Mouse (Mus musculus) kidney, embryonic 14.5 days (tissue): ENCODE data around the gene Anks1b. TPM values are rescaled to one million over a fixed set of nuclear protein-coding genes. Genes with fewer than 3 reads are reported as not detected.

Source experiments
- ATAC-seq: fragments of 200-750 bp; cut with Nextera tagmentation; 2 replicates; pipeline ENCODE4 v1.8.0; 2017; ENCODE audit warnings: moderate number of reproducible peaks, mild to moderate bottlenecking, moderate TSS enrichment, moderate library complexity; ENCODE audit not compliant: low FRiP score, low TSS enrichment
- H3K27ac ChIP-seq: fragments of 300-500 bp; sonication (generic); 2 replicates; pipeline ENCODE4 v1.5.1; 2014; ENCODE audit warnings: low read depth, mild to moderate bottlenecking, low read length, moderate library complexity, mixed read lengths
- H3K27me3 ChIP-seq: fragments of 300-500 bp; sonication (generic); 2 replicates; pipeline ENCODE4 v1.6.1; 2014; ENCODE audit warnings: mild to moderate bottlenecking, low read length; ENCODE audit not compliant: control insufficient read depth, insufficient read depth
- H3K36me3 ChIP-seq: fragments of 300-500 bp; sonication (generic); 2 replicates; pipeline ENCODE4 v1.6.1; 2014; ENCODE audit warnings: low read length, mixed read lengths; ENCODE audit not compliant: control insufficient read depth, insufficient read depth
- H3K4me1 ChIP-seq: fragments of 300-500 bp; sonication (generic); 2 replicates; pipeline ENCODE4 v1.6.1; 2014; ENCODE audit warnings: low read length, mixed read lengths; ENCODE audit not compliant: control insufficient read depth, insufficient read depth
- H3K4me2 ChIP-seq: fragments of 300-500 bp; sonication (generic); replicated peaks from 2 replicates; pipeline ENCODE4 v1.6.1; 2014; ENCODE audit warnings: low read depth, mild to moderate bottlenecking, low read length
- H3K4me3 ChIP-seq: fragments of 300-500 bp; sonication (generic); 2 replicates; pipeline ENCODE4 v1.5.1; 2014; ENCODE audit warnings: mild to moderate bottlenecking, low read length
- H3K9ac ChIP-seq: fragments of 300-500 bp; sonication (generic); 2 replicates; pipeline ENCODE4 v1.6.1; 2014; ENCODE audit warnings: low read depth, mild to moderate bottlenecking, low read length, moderate library complexity
- H3K9me3 ChIP-seq: fragments of 300-500 bp; sonication (generic); 2 replicates; pipeline ENCODE4 v1.6.1; 2016; ENCODE audit warnings: low read length; ENCODE audit not compliant: control insufficient read depth
- WGBS: fragments of 180-500 bp; shearing (Covaris S2); extraction: QIAGEN DNeasy Blood & Tissue Kit; methylation state at CpG from one replicate; pipeline ENCODE4 v1.1.7; 2014; 5-methylcytosine and 5-hydroxymethylcytosine counted together
- polyA plus RNA-seq: library from polyadenylated mRNA; unstranded; fragments of >200 nt; fragmentation: Nextera tagmentation; extraction: Ambion mirVana; gene quantifications from 2 replicates; pipeline ENCODE4 v1.2.1, GENCODE M21; 2014

Anks1b gene
- polyA plus RNA-seq, 1 experiment from 2014 or later: 4.4 TPM

DNA sequence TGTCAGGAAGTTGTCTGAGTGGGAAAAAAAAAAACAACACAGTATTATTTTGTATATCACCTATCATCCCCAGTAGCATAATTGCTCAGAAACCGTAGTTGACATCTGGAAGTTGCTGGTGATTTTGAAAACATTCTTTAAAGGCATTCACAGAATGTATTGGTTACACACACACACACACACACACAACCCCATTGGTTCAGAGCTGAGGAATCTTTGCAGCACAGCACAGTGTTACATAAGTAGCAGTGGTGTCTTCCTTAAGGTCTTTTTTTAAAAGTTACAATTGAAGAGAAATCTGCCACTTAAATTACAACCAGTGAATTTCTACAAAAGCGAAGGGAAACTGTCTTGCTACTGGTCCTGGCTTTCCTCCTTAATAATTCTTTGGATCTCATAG, 969.1 kb downstream of the Anks1b start:
- ATAC-seq: no peak

DNA sequence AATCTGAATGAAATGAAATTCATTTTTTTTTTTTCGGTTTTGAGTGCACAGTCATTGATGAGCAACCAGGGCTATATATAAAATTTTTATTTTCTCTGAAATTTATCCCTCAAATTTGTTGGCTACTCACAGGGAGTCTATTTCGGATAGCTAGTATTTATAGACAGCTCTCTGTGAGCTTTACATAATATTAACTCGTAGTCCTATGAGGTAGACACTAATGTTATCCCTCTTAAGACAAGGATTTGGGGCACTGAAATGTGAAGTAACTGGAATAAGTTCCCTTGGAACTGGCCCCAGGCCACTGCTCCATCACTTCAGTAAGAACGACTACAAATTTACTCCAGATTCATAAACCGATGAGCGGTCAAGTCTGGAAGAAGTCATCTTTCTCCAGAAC, 977.8 kb downstream of the Anks1b start:
- no peaks in the 10 kb centered on the region for H3K9me3 ChIP-seq
- peaks cover 2% of the 10 kb centered on the region; the same call in 1 of the 2 replicates for H3K4me1 ChIP-seq
- WGBS: 92% methylated on average over 6 of the region's 6 CpGs
- no peak for ATAC-seq
- no peak overlapping the region for H3K4me3 ChIP-seq
- H3K4me2 ChIP-seq: no peak overlapping the region
- H3K27ac ChIP-seq: no peak overlapping the region
- no peak overlapping the region for H3K9ac ChIP-seq
- H3K36me3 ChIP-seq: no peaks in the 10 kb centered on the region
- no peaks in the 10 kb centered on the region for H3K27me3 ChIP-seq

More for the DNA sequence above, 969.1 kb downstream of the Anks1b start:
- Histone ChIP-seq H3K27me3 (no peaks in the 10 kb centered on the region), H3K9me3 (peaks cover 5% of the 10 kb centered on the region; the same call in 1 of the 2 replicates), H3K4me1 (no peaks in the 10 kb centered on the region), H3K4me2 (no peak overlapping the region), H3K4me3 (no peak overlapping the region), H3K9ac (no peak overlapping the region), H3K27ac (no peak overlapping the region), H3K36me3 (no peaks in the 10 kb centered on the region)
- WGBS: 85% methylated on average over 2 of the region's 2 CpGs

DNA sequence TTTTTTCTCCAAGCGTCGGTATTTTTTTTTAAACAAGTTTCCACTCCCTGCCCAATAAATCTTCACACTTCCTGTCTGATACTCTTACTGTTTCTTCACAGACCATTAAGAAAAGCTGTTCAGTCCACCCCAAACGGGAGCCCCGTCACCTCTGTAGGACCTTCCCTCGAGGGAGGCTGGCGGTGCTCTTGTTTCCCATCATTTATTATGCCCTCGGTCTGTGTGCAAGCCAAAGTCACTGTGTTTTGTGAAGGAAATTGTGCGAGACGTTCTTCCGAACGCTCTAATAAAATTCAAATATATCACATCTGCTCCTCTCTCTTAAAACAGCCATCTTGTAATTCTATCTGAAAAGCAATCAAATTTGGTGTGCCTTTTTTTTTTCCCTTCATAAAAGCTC, 978.7 kb downstream of the Anks1b start:
- no peaks in the 10 kb centered on the region for H3K9me3 ChIP-seq
- H3K27me3 ChIP-seq: no peaks in the 10 kb centered on the region
- H3K27ac ChIP-seq: no peak overlapping the region
- H3K36me3 ChIP-seq: no peaks in the 10 kb centered on the region
- WGBS: 7% methylated on average over 11 of the region's 11 CpGs
- peak; percentile 93 for ATAC-seq
- H3K4me3 ChIP-seq: no peak overlapping the region
- H3K4me1 ChIP-seq: peaks cover 2% of the 10 kb centered on the region; the same call in 1 of the 2 replicates
- peak overlapping the region; percentile 13; the same call in 1 of the 2 replicates for H3K4me2 ChIP-seq
- no peak overlapping the region for H3K9ac ChIP-seq

DNA sequence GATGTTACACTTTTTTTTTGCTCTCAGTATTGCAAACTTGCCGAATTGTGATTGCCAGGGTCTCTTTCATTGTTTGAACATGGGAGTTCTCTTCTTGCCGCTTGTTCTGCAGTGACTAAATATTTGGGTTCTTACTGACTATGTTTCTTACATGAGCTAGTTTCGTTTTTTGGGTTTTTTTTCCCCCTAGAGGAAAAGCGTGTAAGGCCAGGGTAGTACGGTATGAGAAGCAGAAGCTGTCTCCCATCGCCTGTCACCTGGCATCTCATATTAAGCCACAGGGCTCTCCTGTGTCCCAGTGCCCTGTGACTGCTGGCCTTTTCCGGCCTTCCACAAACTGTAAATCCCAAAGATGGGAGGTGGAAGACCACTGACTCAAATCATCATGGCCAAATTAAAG, 979.1 kb downstream of the Anks1b start:
- 30% methylated on average over 7 of the region's 7 CpGs for WGBS
- Histone ChIP-seq H3K36me3 (no peaks in the 10 kb centered on the region), H3K27me3 (no peaks in the 10 kb centered on the region), H3K9ac (no peak overlapping the region), H3K9me3 (no peaks in the 10 kb centered on the region), H3K27ac (no peak overlapping the region), H3K4me1 (peaks cover 2% of the 10 kb centered on the region; the same call in 1 of the 2 replicates), H3K4me3 (no peak overlapping the region), H3K4me2 (peak overlapping the region; percentile 13; the same call in 1 of the 2 replicates)
- peak; percentile 62 for ATAC-seq

DNA sequence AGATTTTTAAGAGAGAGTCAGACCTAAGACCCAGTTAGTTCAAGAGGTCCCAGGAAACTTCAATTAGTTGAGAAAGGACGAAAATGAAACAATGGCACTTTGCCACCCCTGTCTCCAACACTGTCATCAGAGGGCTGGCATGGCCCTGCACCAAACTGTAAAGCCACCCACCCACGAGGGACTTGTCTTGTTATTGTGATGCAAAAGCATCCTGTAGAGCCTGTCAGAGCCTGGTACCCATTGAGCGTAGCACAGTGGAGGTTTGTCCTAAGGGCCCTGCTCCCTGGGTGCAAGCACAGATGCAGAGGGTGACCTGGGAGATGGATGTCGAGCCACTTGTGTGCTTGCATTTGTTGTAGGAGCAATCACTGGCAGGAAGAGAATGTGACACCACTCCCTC, 983.4 kb downstream of the Anks1b start:
- Histone ChIP-seq H3K4me2 (no peak overlapping the region), H3K9me3 (no peaks in the 10 kb centered on the region), H3K27me3 (no peaks in the 10 kb centered on the region), H3K4me1 (no peaks in the 10 kb centered on the region), H3K36me3 (no peaks in the 10 kb centered on the region), H3K27ac (no peak overlapping the region), H3K9ac (no peak overlapping the region), H3K4me3 (no peak overlapping the region)
- no peak for ATAC-seq
- WGBS: 40% methylated on average over 4 of the region's 4 CpGs

DNA sequence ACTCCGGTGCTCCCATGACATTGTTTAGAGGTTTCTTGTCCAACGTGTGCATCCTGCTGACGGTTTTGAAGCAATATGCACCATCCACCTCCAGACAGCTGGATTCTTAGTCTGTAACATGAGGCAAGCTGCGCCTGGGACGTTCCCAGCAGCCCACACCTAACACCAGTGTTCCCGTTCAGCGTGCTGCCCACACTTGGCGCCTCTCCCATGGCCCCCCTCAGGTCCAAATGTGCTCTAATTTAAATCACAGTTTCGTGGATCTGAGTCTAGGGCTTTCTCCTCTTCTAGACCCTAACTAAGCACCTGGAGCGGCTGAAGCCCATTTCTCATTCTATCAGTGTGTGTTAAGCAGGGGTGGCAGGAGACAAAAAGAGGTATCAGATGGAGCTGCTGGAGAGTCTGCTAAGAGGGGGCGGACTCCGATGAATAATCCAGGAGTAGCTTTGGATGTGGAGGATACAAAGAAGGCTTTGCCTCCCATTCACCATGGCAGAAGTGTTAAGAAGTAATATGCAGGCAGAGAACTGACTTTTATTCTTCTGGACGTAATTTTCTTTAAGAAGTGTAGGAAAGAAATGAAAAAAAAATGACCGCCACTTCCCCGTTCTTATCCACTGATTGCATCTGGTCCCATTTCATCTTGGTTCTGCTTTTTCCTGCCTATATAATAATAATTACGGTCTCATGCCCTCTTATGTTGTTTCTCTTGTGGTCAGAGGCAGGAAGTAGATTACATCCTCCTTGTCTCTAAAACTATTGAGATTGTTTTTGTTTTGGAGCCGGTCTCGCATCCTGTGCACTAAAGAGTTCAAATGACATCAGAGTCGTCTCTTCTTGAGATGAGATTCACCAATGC, 986.6 kb downstream of the Anks1b start:
- no peaks in the 10 kb centered on the region for H3K36me3 ChIP-seq
- 77% methylated on average over 19 of the region's 19 CpGs for WGBS
- no peaks in the 10 kb centered on the region for H3K9me3 ChIP-seq
- H3K27me3 ChIP-seq: no peaks in the 10 kb centered on the region
- no peak overlapping the region for H3K27ac ChIP-seq
- H3K4me2 ChIP-seq: no peak overlapping the region
- no peak overlapping the region for H3K9ac ChIP-seq
- no peak overlapping the region for H3K4me3 ChIP-seq
- H3K4me1 ChIP-seq: no peaks in the 10 kb centered on the region
- ATAC-seq: no peak

DNA sequence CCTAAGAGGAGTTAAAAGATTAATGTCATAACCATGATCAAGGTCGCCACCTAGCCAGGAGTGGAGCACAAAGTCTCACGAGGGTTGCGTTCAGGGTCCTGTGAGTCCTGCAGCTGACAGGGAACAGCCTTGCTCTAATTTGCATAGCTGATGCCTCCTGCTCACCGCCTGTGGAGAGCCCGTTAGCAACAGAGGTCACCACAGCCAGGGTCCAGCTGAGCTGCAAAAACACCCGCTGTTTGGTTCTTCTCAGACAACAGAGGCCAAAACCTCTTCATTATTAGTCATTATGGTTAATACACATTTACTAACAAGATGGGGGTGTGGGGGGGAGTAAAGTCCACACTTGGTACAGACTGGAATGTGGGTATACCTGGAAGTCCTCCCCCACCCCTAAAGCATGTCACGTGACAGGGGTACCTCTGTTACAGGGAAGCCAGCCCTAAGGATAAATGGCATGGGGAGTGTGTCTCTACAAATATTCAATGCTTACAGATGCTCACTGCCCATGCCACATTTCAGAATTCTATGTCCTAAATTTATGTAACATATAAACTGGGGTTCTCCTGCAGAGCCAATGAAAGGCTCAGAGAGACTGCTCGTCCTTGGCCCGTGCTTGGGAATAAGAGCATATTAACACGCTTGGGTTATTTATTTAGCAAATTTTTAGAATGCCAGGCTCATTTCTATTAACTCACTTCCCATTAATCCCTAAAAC, 990.7 kb downstream of the Anks1b start:
- ATAC-seq: 0 out of 2 replicates have a peak, but pooled peaks have one; percentile 12
- H3K9ac ChIP-seq: no peak overlapping the region
- no peaks in the 10 kb centered on the region for H3K9me3 ChIP-seq
- H3K27ac ChIP-seq: no peak overlapping the region
- no peaks in the 10 kb centered on the region for H3K27me3 ChIP-seq
- no peaks in the 10 kb centered on the region for H3K4me1 ChIP-seq
- WGBS: 27% methylated on average over 10 of the region's 10 CpGs
- H3K4me2 ChIP-seq: no peak overlapping the region
- no peaks in the 10 kb centered on the region for H3K36me3 ChIP-seq
- H3K4me3 ChIP-seq: no peak overlapping the region

DNA sequence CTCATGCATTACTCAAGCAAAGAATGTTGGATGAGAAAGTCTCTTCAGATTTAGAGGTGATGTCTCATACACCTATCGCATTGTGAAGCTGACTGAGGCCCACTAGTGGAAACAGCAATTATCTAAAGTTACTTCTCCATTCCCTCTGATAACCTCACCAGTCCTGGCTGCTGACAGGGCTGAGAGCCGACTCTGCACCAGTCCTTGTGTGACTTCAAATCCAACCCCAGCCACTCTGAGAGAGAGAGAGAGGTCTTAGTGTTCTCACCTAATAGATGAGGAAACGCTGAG, 991.2 kb downstream of the Anks1b start:
- ATAC-seq: no peak
- WGBS: 44% methylated on average over 3 of the region's 3 CpGs
- no peak overlapping the region for H3K27ac ChIP-seq
- H3K4me1 ChIP-seq: no peaks in the 10 kb centered on the region
- H3K4me2 ChIP-seq: no peak overlapping the region
- H3K27me3 ChIP-seq: no peaks in the 10 kb centered on the region
- H3K9ac ChIP-seq: no peak overlapping the region
- H3K9me3 ChIP-seq: no peaks in the 10 kb centered on the region
- no peaks in the 10 kb centered on the region for H3K36me3 ChIP-seq
- no peak overlapping the region for H3K4me3 ChIP-seq

DNA sequence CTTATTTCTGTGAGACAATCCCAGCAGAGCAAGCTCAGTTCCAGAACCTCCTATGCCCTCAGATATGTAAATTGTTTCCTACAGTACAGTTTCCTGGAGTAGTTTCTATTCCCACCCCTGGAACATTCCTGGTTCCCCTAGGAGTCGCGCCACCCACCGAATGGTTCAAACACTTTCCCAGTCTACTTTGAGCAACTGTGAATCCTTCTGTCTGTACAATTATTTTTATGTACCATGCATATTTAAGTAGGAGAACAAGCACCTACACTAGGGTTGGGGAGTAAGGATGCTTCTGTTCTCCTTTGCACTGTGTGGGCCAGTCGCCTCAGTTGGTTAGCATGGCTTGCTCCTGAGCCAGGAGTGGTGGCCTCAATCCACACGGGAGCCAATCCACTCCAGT, 999.9 kb downstream of the Anks1b start:
- H3K27me3 ChIP-seq: no peaks in the 10 kb centered on the region
- no peak for ATAC-seq
- H3K4me2 ChIP-seq: no peak overlapping the region
- no peaks in the 10 kb centered on the region for H3K4me1 ChIP-seq
- no peak overlapping the region for H3K9ac ChIP-seq
- WGBS: 87% methylated on average over 5 of the region's 5 CpGs
- no peak overlapping the region for H3K27ac ChIP-seq
- H3K36me3 ChIP-seq: no peaks in the 10 kb centered on the region
- H3K9me3 ChIP-seq: no peaks in the 10 kb centered on the region
- no peak overlapping the region for H3K4me3 ChIP-seq
